Mouse (Mus musculus) activated CD4-positive, CD25-positive, alpha-beta regulatory T cell, adult 4 months (primary cell): ENCODE data around the gene Arhgef38. TPM values are rescaled to one million over a fixed set of nuclear protein-coding genes. Genes with fewer than 3 reads are reported as not detected.

ENCODE experiments used
- ATAC-seq: one replicate; pipeline ENCODE4 v1.8.0; 2017
- polyA plus RNA-seq, 2 experiments: library from polyadenylated mRNA; unstranded; fragments of 100-300 nt; shearing (Covaris generic); gene quantifications; one replicate each; pipeline ENCODE4 v1.2.1; 2017

Gene Arhgef38
- polyA plus RNA-seq, 2 experiments from 2014 or later: not detected

DNA sequence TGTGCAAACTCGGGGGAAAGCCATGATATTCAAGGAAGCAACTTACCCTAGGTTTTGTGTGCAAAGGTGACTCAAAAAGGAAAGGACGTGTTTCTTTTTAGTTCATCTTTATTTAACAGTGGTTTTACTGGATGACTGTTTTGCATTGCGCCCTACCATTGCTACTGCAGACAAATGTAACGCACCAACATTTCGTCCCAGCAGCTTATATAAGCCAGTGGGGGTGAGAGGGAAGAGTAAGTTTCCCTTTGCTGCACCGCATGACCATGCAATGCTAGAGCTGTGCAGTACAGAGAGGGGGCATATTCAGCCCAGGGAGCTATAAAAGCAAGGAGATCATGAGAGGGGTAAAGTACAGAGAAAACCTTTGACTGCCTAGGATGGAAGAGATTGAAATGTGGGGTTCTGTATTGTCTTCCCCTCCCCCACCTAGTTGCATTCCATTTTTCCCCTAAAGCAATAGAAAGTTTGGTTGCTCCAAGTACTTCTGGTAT, 70.8 kb downstream of the Arhgef38 start:
- no peak for ATAC-seq

DNA sequence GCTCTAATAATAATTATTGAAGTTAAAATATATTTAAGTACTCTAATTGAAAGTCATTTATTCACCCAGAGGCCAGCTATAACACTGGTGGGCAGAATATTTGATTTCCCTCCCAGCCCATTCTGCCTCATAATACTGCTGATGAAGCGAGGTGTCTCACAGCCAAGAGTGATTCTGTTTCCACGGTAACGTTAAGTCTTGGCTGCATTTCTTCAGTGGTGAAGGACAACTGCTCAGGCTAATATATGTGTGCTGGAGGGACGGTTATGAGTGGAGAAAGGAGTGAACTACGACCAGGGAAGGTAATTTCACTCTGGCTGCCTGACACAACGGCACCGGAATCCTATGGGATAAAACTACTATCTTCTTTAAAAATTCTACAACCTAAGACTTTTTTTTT, 71.6 kb downstream of the Arhgef38 start:
- ATAC-seq: no peak

DNA sequence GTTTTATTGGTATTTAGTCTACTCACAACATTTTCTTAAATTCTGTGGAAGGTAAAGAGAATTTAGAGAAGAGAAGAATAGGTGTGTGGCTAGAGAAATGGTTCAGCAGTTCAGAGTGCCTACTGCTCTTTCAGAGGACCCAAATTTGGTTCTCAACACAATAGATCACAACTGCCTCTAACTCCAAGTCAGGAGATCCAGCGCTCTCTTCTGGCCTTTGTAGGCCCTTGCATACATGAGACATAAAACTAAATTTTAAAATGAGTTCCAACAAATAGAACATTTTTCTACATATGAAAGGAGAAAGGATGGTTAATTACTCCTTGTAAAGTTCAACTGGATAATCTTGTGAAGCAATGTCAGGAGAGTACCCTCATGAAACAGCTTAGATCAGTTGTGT, 73.3 kb downstream of the Arhgef38 start:
- ATAC-seq: no peak

DNA sequence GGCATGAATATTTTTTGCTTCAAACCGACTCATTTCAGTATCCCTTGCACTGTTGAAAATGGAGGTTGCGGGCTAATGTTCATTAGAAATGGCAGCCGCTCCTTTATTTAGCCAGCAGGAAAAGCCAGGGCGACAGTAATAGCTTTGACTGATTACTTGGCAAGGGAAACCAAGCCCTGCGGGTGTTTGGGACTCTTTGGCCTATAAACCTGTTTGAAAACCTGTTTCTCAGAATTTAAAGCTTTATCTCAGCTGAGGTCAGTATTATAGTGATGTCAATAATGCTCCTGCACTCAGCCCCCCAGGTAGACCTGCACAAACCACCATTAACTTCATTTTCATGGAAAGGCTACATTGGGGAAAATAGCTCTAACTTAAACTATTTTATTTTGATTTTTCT, 76.5 kb downstream of the Arhgef38 start:
- no peak for ATAC-seq

DNA sequence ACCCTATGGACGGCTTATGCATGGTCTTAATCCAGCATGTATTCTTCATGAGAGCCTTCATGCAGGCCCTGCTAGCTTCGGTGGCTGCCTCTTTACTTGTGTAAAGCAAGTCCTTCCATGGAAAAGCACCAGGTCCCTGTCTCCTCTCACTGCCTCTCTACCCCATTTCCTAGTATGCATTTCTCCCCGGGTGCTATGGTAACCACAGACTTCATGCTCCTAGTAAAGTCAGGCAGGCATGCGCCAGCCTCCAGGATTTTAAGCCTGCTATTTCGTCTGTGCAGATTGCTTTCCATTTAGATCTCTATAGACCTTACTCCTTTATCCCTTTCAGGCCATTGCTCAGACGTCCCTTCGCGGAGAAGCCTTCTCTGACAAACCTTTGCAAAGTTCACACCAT, 80.1 kb downstream of the Arhgef38 start:
- no peak for ATAC-seq

DNA sequence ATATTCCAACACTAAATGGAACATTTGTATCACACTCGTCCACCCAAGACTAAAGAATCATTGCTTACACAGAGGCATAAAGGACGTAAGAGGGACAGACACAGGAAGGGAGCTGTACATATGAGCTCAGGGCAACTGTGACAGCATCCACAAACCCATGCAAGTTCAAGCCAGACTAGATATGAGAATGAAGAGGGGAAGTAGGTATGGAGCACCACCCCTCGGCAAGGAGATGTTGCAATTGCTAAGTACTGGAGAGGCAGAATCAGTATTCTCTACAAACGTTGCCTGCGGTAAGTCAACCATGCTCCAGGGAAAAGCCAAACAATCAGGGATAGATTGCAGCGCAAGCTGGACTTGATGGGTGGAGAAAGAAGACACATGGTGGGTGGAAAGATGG, 81.1 kb downstream of the Arhgef38 start:
- no peak for ATAC-seq

DNA sequence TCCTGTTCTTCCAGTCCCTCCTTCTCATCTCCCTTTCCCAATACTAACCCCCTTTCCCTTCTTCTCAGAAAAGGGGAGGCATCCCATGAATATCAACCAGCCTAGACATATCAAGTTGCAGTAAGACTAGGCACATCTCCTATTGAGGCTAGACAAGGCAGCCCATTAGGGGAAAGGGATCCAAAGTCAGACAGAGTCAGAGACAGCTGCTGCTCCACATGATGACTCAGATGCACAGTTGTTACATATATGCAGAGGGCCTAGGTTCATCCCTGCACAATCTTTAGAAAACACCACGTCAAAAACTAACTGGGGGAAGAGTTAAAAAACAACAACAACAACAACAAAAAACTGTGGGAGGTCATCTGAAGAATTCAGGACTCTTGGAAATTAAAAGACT, 81.9 kb downstream of the Arhgef38 start:
- no peak for ATAC-seq

DNA sequence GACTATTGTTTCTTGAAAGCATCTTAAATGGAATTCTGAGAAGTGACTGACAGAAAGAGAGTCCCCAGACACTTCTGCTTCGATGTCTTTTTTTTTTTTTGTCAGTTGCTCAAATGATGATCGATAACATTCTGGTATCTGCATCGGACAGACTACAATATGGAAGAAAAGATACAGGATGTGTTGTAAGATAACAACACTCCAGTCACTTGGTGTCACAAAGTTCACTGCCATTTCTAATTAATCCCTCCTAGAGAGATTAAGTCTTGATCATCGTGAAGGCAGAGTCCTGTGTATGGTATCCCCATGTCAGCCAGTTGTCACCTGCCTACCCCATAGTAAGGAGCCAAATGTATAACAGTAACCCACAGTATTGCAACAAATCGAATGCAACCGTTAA, 83.1 kb downstream of the Arhgef38 start:
- no peak for ATAC-seq

DNA sequence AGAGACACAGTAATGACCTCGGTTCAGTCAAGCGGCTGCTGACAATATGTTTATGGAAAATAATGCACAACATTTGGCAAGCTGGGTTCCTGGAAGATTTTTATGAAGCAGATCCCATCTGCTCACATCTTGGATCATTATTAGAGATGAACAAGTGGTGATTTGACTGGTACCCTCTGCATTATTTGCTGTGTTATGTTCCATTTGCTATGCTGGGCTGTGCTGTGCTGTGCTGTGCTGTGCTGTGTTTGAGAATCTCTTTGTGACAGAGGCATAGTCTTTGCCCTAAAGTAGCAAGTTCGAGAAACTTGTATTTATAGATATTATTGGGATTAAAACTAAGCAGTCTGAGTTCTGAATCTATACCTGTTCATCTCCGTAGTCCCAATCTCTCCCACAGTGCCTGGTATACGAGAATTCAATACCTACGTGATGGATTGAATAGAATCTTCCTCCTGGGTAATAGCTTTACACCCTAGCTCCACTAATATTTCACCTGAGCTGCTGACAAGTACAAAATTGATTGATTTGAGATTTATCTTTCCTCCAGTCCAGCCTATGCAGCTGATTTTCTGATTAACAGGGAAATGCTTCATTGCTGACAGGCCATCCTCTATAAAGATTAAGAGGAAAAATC, 90.1 kb downstream of the Arhgef38 start:
- no peak for ATAC-seq

DNA sequence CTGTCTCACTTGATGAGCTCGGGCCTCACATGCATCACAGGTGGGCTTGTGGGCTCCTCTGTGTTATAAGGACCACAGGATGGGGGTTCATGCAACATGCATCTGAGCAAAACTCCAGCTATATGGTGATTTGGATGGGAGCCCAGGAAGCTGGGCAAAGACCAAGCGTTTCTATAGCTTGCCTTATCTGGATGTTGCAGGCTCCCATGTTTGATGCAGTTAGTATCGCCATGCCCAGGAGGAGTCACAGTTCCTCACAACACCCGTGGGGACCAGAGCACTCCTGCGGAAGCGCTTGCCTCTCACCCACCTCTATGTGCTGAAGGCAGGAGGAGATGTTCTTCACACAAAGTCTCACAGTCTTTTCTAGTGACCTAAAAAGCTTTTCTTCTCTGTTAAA, 92.9 kb downstream of the Arhgef38 start:
- ATAC-seq: no peak

DNA sequence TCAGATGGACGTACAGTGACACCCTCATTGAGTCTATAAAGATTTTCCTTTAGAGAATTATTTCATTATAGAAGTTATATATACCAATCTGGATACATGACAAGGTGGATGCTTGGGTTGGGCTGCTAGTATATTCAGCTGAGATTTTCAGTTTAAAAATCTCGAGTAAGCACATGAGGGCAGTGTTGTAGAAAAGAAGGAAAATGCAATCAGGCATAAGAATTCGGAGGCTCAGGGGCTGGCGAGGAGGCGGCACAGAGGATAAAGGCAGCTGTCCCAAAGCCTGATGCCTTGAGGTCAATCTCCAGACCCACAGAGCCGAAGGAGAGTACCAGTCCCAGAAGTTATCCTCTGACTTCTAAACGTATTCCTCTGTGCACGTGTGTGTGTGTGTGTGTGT, 102.1 kb downstream of the Arhgef38 start:
- no peak for ATAC-seq

DNA sequence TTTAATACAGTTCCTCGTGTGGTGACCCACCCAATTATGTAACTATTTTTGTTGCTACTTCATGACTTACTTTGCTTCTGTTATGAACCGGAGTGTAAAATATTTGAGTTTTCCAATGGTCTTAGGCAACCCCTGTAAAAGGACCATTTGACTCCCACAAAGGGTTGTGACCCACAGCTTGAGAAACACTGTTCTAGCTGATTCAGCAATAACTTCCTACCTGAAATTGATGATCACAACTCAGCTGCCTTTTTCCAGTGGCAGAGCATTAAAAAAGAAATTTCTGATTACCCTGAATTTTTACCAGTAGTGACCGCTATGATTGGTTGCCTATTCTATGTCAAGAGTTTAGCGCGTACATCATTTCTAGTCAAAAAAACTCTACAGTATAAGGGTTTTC, 103.4 kb downstream of the Arhgef38 start:
- no peak for ATAC-seq

DNA sequence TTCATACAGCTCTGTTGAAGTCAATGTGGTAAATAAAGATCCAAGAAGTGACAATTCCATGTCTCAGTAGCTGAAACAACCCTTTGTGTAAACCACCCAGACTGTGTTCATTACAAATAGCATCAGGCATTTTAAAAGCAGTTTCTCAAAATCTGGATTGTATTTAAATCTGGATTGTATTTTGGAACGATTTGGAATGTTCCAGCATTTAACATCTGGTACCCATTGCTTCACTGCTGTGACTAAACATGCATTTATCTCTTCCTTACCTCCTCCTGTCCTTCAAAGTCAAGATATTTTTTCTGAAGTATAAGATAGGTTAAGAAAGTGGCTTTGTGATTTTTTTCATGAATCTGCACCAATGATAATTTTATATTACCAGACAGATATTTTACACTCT, 121.5 kb downstream of the Arhgef38 start:
- no peak for ATAC-seq

DNA sequence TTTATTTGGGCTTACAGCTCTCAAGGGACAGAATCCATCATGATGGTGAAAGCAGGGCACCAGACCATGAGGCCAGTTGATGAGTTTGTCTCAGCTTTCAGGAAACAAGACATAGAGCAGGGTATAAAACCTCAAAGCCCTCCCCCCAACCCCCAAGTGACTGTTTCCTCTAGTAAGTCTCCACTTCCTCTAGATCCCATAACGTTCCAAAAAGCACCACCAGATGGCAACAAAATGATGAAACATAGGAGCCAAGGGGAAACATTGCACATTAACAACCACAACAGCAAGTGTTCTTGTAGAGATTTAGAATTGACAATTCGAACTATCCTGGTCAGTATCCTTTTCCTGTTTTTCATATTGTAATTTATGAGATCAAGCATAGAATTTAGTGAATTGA, 123.0 kb downstream of the Arhgef38 start:
- no peak for ATAC-seq

DNA sequence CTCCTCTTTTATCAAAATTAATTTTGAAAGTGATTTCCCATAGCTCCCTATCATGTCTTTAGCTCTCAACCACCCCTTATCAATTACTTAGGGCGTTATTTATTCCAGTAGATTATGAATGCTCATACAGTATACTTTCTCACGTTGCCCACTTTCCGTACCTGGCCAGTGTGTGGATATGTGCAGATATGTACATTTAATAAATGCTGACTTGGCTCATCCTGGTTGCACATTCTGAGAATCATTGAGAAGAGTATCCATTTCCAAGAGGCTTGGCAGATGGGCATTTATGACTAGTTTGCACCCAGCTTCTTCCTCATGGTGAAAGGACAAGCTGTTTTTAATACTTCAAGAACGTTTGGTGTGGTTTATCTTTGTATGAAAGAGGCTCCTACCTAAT, 124.9 kb downstream of the Arhgef38 start:
- ATAC-seq: no peak

DNA sequence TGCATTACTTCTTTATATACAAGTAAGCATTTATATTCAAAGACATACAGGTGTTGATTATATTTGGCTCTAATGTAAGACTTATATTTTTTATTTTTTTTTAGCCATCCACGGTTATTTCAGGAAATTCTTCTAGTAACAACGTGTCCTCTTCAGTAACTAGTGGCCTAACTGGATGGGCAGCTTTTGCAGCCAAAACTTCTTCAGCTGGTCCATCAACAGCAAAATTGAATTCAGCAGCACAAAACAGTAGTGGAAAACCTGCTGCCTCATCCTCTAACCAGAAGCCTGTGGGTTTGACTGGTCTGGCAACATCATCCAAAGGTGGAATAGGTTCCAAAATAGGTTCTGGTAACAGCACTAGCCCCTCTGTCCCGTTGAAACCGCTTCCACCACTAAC, 126.0 kb downstream of the Arhgef38 start:
- no peak for ATAC-seq

DNA sequence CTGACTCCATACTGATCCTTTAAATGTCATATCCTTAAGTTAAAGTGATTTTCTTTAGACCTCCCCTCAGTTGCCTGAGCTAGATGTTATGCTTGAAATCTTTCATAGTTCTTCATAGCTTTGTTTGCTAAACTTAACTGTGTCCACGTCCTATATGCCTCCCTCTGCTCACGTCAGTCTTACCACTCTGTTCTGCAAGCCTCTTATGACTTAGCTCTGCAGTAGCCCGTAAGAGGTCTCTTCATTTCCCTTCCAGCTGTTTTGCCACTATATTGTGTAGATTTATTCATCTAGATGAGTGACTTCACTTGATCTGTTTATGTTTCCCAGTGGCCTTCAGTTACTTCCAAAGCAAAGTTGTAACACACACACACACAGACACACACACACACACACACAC, 130.3 kb downstream of the Arhgef38 start:
- no peak for ATAC-seq

DNA sequence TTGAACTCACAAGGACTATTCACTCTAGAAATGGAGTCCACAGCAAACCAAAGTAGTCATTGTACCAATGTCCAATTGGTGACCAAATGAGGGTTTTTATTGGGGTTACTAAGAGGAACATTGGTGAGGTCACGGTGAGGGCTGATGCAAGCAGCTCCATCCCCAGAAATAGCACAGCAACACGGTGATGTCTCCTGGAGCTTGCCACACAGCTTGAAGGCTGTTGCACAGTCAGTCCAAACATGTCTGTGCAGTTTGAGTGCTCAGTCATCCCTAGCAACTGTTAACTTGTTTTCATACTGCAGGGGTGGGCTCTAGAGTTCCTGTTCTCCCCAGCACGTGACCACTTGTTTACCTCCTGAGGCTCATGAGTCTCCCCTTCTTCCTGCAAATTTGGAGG, 131.0 kb downstream of the Arhgef38 start:
- no peak for ATAC-seq

DNA sequence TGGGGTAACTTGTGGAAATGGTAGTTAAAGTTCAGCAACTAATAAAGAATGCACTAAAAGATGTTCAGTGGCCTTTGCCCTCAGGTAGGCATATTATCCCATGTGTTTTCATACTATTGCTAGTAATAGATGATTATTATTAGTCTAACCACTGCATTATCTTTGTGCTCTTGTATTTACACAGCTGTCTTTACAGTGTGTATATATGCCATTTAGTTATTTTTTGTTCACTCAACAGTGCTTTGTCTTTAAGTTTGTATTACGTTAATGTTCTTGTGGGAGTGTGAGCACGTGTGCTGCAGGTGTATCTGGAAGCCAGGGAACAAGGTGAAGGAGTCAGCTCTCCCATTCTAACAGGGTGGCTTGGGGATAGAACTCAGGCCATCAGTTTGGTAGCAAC, 135.8 kb downstream of the Arhgef38 start:
- no peak for ATAC-seq

DNA sequence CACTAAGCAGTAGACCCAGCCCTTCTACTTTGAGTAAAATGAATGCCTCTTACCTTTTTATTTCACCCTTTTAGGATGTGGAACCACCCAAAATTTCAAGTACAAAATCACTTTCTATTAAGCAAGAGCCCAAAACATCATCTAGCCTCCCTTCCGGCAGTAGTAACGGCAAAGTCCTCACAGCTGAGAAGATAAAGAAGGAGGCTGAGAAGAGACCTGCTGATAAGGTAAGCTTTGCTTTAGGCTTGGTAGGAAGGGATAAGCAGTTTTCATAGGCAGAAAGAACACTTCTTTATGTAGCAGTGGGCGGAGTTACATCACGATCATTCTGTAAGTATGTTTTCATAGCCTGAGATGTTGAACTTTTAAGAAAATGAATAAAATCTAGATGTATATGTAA, 136.4 kb downstream of the Arhgef38 start:
- no peak for ATAC-seq

DNA sequence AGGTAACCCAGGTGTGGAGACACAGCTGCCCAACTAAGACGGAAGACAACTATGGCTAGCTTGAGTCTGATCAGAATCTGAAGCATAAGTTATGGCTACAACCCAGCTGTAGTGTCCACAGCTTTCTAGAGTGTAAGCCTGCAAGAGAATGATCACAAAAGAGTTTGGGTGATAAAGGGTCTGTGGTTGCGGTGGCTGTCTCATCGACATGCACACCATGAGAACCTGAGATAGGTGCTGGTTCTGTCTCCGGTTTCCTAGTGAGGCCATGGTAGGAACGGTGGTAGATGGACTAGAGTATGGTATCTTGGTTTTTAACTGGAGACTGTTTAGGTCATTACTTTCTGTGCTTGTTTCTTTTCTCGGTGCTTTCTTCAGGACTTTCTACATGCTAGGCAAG, 136.8 kb downstream of the Arhgef38 start:
- no peak for ATAC-seq

DNA sequence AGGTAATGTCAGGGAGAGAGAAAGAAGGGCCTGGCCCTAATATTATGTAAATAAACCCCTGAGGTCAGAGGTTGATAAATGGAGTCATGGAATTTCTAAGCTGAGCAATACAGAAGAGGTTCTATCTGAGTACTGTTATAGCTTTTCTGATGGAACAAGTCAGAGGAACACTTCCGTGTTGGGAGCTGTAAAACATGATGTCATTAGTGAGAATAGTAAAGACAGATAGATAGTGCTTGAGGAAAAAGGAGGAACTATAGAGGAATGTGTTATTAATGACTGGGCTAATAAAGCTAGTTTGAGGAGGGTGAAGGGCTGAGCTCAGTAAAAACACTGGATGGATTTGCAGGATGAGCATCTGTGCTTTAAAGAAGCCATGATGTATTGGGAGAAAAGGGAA, 140.4 kb downstream of the Arhgef38 start:
- ATAC-seq: no peak

DNA sequence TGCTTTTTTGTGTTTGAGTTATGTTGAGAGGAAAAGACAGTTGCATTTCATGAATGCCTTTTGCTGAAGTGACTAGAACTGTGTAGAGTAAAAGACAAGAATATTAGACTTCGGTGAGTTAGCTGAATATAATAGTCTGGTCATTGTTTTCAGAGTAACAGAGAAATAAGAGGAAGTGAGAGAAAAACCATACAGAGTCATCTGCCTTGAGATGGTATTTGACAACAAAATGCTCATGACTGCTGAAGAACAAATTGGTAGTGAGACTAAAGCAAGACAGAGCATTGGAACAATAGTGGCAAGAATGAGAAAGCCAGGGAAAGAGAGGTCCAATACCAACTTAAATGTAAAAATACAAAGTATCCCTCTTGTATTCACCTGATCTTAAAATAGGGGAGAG, 141.8 kb downstream of the Arhgef38 start:
- no peak for ATAC-seq

DNA sequence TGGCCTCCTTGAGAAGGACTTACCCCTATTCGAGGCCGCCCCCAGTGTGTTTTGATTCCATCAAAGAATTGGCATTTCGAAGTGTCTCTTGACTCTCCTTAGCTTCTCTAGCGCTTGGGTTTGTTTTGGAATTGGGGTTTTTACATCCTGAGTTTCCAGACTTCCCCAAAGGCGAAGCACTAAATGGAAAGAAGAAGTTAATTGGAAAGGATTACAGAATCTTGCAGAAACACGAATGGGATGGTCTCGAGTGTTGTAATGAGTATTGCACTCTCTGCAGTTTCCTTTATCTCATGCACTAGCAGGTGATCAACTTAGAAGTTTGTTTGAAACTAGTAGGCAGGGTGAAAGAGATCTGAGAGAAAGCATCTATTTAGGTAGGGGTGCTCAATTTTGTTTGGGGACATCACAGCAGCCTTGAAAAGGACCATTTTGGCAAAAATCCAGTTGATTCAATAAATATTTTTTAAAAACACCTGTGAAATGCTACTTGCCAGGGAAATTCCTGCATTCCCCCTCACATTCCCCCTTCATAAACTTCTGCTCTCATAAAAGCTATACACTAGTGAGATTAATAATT, 142.4 kb downstream of the Arhgef38 start:
- peak; percentile 11 for ATAC-seq

DNA sequence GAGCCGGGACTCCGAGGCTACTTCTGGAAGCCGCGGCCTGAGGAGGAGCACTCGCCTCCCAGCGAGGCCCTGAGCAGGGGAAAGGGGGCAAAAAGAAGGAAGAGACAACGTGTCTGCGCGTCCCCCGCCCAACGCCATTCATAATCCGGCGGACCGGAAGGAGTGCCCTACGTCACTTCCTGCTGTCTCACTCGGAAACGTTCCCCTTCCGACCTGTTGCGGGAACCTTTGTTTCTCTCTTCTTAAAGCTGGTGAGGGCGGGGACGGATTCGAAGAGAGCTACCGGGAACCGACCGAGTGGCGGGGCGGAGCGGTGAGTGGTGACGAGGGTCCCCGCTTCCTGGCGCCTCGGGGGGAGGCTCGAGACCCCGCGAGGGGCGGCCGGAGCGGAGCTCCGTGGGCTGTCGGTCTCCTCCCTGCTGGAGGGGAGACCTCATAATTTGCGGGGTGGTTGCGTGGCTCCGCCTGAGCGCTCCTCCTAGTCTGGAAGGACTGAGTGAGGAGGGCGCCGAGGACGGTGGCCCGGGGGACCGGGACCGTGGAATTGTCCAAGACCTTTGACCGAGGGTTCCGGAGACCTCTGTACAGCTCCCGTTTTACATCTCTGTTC, 143.0 kb downstream of the Arhgef38 start, which contains the start of the genes Ints12 and Gstcd:
Gene Ints12, plus strand, starts transcription at position 177 of the 610 bp plus-strand sequence.
Gene Gstcd, minus strand, starts transcription at position 370 of the 610 bp plus-strand sequence.
- peak; percentile 89 for ATAC-seq
